Mouse (Mus musculus) ES-CJ7 (cell line): Measurements from ENCODE around the gene Olfr1057.
"Not testable (repeated sequence)": the region's sequence is repeated elsewhere in the genome, so short reads cannot be mapped to it uniquely, and the experiment has no call there.

Experiments used
- DNase-seq: peaks from one replicate; pipeline ENCODE4 v3.0.0; 2011; ENCODE audit warnings: low read depth, low spot score

Olfr1057 gene

DNA sequence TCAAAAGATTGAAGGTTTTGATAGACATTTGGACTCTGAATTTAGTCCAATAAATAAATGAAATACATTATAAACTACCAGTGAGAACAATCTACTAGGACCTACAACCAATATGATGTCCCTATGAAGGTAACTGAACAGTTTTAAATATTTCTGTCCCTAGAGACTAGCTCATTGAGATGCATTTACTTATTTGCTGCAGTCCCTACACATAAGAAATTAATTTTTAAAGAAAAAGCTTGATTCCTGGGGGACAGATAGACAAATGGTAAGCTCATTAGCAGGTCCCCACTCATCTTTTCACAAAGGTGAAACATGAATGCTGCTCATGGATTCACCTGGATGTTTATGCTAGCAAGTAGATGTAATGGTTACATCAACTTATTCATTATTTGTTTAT lies at the start of gene Olfr1057:
TSS of gene Olfr1057 (minus strand) at position 101 of the 400 bp plus-strand sequence.
- no peak for DNase-seq

GRCm38 (mm10) chr2:86426649-86427048 lies 48.5 kb upstream of the Olfr1057 start, which contains the start of gene Olfr1062:
TSS of gene Olfr1062 (minus strand) at chr2:86426749.
- not testable (repeated sequence) for DNase-seq

DNA sequence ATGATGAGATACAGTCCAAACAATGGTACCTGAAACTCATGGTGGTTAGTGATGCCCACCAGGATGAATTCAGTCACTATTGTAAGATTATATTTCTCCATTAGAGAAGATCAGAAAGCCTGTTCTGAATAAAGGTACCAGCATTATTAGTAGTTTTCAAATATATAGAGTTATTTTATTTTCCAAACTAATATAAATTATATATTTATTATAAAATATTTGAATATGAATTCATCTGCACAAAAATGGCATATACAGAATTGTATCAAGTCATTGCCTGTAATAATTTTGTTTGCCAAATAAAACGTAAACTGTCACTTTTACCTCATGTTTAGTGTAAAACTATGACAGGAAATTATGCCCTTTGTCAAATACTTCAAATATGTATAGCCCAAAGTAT lies 35.8 kb upstream of the Olfr1057 start, which contains the start of gene Olfr1061:
TSS of gene Olfr1061 (minus strand) at position 101 of the 400 bp plus-strand sequence.
- DNase-seq, result no peak

GRCm38 (mm10) chr2:86395114-86395513 lies 16.9 kb upstream of the Olfr1057 start:
- DNase-seq, result no peak

DNA sequence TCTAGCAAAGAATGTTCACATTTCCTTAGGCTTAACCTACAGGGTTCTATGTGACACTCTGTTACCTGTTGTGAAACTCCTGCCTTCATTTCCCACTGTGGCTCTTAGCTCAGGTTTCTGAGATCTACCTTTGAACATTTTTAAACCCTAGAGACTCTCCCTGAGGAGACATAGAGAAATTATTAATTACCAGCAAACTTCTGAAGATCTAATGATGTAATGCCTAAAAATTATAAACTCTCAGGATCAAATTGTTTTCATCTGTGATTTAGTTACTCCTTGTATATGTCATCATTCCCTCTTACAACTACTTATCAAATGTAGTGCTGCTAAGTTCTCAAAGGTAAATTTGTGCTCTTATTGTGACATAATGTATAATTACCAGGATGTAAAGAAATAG lies 10.3 kb upstream of the Olfr1057 start, which contains the start of gene Olfr1058:
TSS of gene Olfr1058 (minus strand) at position 101 of the 400 bp plus-strand sequence.
- not testable (repeated sequence) for DNase-seq

DNA sequence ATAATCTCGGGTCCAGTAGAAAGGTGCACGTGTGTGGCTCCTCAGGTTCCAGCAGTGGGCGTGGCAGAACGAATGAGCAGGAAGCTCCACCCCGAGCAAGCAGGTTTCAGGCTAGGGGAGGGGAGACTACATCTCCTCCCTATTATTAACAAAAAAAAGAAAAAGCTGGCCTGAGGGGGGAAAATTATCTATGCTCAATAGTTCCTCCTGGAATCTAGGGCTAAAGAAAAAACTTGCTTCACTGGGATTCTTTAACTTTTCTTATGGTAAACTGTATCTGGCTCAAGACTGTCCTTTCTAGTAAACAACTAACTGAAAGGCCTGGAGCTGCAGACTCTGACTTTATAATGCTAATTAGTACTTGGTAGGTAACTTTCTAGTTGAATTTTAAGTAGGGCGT lies 11.9 kb downstream of the Olfr1057 start:
- DNase-seq, result peak; percentile 64

DNA sequence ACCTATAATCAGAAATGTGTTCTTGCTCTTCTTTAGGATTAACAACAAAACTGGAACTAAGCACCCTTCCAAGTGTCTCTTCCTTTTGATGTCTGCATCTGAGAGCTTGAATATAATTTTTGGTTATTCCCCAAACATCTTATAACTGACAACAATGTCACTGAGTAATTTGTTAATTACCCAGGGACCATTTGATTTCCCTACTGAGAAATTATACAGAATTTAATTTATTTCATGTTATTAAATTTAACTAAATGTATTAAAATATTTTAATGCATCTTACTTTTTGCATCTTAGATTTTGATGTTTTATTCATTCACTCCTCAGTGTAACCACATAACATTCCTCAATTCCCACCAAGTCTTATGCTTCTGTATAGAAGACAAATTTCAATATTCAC lies 15.8 kb downstream of the Olfr1057 start, which contains the start of gene Olfr1056:
TSS of gene Olfr1056 (minus strand) at position 101 of the 400 bp plus-strand sequence.
- DNase-seq, result no peak

DNA sequence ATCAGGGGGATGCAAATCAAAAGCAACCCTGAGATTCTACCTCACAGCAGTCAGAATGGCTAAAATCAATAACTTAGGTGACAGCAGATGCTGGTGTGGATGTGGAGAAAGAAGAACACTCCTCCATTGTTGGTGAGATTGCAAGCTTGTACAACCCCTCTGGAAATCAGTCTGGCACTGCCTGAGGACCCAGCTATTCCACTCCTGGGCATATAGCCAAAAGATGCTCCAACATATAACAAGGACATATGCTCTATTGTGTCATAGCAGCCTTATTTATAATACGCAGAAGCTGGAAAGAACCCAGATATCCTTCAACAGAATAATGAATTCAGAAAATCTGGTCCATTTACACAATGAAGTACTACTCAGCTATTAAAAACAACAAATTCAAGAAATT lies 26.4 kb downstream of the Olfr1057 start:
- not testable (repeated sequence) for DNase-seq

- DNase-seq, result no peak
Observed at GRCm38 (mm10) chr2:86350184-86350583, 28.0 kb downstream of the Olfr1057 start, which contains the start of gene Olfr1055. TSS of gene Olfr1055 (minus strand) at chr2:86350284.

GRCm38 (mm10) chr2:86335333-86335732 lies 42.9 kb downstream of the Olfr1057 start, which contains the start of gene Olfr1054:
TSS of gene Olfr1054 (minus strand) at chr2:86335433.
- DNase-seq, result no peak
